Mouse (Mus musculus) left cerebral cortex, adult 18-20 months (tissue): ENCODE measurements around the gene Pnrc1. TPM values are rescaled to one million over a fixed set of nuclear protein-coding genes. Genes with fewer than 3 reads are reported as not detected.

Experiments
- DNase-seq, 2 experiments: peaks; one replicate each; pipeline ENCODE4 v3.0.0; 2021 to 2022; ENCODE audit warnings: low spot score in 2 of 2, mixed read lengths in 1 of 2
- total RNA-seq, 2 experiments: library from RNA; stranded (reverse); gene quantifications; 2 replicates each; pipeline ENCODE4 v1.2.3; 2021

The Pnrc1 gene
- total RNA-seq, 2 experiments from 2014 or later = 144 to 173 TPM

DNA sequence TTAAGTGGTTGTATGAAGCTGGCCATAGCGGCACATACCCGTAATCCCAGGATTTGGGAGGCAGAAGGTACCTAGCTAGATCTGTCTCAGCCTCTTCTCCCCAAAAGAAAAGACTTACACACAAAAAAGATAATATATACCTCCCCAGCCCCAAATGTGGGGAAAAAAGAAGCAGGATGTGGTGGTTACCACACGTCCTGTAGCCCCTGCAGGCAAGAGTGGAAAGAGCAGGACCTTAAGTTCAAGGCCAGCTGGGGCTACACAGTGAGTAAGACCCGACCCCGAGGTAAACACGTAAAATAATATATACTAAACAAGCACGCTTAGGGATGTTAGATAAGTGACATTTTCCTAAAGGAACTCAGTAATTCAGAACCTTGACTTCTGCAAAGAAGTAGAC, 62.8 kb downstream of the Pnrc1 start:
- no peak for DNase-seq

DNA sequence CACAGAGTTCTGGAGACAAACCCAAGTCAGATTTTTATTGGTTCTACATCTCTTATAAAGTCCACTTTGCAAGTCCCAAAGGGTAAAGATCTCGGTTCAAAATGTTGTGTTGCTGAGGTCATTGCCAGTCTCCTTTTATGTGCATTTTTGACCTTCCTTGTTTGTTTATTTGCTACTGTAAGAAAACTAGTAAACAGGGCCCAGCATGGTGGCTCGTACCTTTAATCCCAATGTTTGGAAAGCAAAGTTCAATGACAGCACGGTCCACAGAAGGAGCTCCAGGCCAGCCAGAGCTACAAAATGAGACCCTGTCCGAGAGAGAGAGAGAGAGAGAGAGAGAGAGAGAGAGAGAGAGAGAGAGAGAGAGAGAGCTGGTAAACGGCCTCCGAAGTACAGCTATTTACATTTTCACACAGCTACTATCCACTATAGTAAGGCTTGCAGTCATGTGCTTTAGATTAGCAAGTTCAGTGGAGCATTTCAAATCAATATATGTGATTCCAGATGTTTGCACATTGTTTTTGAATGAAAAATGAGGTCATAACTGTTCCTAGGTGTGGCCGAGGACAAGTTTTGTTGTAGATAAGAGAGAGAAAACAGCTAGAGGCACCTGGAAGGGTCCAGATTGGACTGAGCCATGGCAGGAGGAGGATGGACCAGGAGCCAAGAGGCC, 65.8 kb downstream of the Pnrc1 start:
- DNase-seq = no peak

DNA sequence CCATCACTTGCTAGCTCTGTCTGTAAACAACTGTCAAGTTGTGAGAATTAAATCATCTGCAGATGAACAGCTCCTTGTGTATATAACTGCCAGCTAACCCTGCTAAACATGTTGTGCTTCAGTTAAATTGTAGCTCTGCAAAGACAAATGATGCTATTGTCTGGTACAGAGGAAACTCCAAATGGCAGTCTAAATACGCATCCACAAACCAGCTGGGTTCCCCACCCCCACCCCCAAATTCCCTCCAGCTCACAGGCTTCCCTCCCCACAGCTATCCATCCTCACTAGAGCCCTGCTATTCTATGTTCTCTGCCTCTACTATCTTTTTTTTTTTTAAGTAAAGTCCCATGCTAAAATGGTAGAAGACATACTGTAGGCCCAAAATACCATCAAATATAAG, 68.1 kb downstream of the Pnrc1 start:
- no peak for DNase-seq

DNA sequence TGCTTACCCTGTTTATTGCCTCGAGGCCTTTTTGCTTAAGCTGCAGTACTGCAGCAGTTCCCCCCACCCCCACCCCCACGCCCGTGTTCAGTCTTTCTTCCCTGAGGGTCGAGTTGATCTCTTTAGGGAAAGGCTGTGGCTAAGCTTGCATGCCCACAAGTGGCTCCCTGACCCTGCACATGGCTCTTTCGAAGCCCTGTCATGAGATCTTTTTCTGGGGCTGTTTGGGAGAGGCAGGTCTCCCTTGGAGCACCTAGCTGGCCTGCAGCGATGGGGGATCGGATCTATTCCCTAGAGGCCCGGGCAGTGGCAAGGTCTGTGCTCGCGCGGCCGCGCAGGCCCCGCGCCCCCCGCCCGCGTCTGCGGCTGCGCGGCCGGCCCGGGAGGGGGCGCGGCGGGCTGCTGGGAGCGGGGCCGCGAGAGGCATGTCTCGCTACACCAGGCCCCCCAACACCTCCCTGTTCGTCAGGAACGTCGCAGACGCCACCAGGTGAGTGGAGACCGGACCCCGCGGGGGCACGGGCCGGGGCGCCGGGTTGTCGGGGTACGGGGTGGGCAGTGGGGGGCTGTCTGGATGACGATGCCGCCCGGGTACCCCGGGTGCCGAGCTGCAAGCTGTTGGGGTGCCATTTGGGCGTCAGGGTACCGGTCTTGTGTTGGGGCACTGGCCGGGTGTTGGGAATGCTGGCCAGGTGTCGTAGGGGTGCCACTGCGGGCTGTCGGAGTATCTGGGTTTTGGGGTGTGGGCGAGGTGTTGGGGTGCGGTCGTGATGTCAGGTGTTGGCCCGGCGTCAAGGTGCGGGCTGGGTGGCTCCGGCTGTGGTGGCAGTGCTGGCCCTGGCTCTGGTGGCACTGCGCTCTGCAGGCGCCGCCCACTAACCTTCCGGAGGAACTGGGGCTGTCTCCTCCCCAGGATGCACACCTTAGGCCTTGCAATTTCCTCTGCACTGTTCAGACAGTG, 80.8 kb downstream of the Pnrc1 start, which contains the start of gene Srsf12:
Srsf12 (plus strand) TSS at position 111 of the 961 bp plus-strand sequence.
- DNase-seq = peak; percentile 52 to 57

DNA sequence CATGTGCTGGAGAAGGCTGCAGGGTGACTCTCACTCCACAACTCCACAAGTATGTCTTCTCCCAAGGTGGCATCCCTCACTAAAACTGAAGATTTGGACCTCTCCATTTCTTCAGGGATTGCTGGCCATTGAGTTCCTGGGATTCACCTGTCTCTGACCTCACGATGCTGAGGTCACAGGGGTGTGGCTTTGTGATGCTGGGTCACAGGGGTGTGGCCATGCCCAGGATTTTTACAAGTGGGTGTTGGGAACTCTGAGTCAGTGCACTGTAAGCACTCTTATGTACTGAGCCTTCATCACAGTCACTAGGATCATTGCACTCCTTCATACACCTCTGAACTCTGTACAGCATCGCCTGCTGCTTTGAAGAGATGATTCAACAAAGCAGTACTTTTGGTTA, 82.4 kb downstream of the Pnrc1 start:
- no peak for DNase-seq

DNA sequence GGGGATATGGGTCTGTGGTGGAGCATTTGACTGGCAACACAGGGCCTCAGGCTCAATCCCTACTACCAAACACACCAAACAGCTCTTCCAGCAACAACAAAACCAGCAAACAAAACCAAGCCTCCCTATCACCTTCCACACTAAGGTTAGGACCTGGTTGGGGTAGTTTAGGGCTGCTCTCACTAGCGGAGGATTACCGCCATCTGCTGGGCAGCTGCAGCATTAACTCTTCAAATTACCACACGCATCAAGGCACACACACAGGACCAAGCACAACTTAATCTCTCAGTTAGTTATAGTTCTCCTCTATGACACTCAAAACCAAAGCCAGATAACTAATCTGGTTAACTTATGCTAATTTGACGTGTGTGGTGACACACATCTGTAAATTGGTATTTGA, 85.3 kb downstream of the Pnrc1 start:
- DNase-seq = peak; percentile 53

DNA sequence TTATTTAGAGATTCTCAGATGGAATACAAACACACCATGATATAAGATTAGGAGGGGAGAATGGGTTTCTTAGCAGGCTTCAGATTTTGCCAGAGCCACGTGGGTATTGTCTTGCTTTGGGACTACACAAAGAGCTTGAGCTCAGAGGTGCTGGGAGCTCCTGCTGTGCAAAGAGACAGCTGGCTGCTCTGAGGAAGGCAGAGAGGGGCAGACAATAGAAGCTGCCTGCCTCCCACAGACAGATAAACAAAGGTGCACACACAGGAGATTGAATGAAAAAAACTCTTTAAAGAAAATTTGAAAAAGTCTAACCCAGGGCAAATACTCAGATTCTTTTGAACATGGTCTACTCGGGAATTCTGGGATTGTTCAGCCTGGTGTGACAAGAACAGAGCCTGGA, 91.8 kb downstream of the Pnrc1 start:
- DNase-seq = no peak

Other genes starting within 250 kb of the Pnrc1 start
- under 1 TPM; 0.40 to 0.53 TPM for gene Gabrr2, start 227.2 kb downstream of the Pnrc1 start, total RNA-seq
- under 1 TPM in 1 of 2 experiments, not detected in 1; 0.14 TPM for gene Gabrr1, start 157.6 kb downstream of the Pnrc1 start, total RNA-seq
- gene Pm20d2, start 100.4 kb downstream of the Pnrc1 start, total RNA-seq = 1 to 10 TPM; 5.5 to 6.0 TPM
- 10 to 100 TPM; 22.8 to 24.9 TPM for gene Srsf12, start 81.2 kb downstream of the Pnrc1 start, total RNA-seq
- gene Rngtt, start 20.1 kb upstream of the Pnrc1 start, total RNA-seq = 10 to 100 TPM; 23.2 to 26.2 TPM